Mouse (Mus musculus): ENCODE measurements around the gene Wdr62.
A peak's percentile ranks its signal among the peaks of the same experiment; 100 is the strongest.
"Not testable (repeated sequence)": the region's sequence is repeated elsewhere in the genome, so short reads cannot be mapped to it uniquely, and the experiment has no call there.

Wdr62 gene

DNA sequence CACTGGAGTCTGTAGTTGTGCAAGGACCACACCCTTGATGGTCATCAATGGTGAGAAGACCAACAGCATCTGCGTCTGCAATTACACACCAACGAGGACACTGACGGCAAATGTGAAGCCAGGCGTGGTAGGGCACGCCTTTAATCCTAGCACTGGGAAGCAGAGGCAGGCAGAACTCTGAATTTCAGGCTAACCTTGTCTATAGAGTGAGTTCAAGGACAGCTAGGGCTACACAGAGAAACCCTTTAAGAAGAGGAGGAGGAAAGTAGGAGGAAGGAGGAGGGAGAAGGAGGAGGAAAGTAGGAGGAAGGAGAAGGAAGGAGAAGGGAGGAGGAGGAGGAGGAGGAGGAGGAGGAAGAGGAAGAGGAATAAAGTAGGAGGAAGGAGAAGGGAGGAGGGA lies 14.7 kb downstream of the Wdr62 start:
- no peak for DNase-seq (ENCODE audit: low read depth)

DNA sequence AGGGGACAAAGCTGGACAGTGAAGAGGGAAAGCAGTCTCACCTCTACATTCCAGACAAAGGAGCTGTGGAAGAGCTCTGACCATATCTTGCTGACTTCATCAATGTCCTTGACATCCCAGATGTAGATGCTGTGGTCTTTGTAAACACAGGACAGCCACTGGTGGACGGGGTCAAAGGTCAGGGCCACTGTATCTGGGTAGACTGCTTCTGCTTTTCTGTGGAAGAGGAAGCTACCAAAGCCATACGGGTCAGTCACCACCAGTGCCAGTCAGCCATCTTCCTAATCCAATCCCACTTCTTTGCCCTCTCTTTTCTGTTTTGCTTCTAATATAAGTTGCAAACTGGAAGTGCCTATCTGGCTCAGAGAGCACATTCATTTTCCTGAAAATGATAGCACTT lies 15.2 kb downstream of the Wdr62 start:
- no peak for DNase-seq (ENCODE audit: low read depth)

- no peak for DNase-seq (ENCODE audit: low read depth)
Observed at GRCm38 (mm10) chr7:30251956-30252954, 28.0 kb downstream of the Wdr62 start.

- DNase-seq (ENCODE audit: low read depth), result not testable (repeated sequence)
Observed at GRCm38 (mm10) chr7:30237374-30237773, 42.8 kb downstream of the Wdr62 start.

- no peak for DNase-seq (ENCODE audit: low read depth)
Observed at GRCm38 (mm10) chr7:30235625-30236024, 44.6 kb downstream of the Wdr62 start, which contains the start of gene Ovol3. Gene Ovol3 (minus strand): TSS chr7:30235725.

DNA sequence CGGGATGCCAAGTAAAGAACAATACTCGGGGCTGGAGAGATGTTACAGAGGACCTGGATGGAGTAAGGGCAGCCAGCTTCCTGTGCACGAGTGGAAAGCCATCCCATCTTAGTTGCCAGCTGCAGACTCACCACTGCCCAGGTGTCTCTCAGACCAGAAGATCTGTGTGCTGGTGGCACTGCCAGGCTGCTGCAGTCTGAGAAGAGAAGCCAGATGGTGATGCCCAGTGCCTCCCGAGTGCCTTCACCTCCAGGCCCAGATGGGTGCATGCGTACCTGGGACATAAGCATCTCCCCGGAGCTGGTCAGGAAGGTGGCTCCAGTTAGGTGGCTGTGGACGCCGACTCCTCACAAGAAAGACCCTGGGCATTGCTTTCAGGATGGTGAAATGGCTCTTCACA lies 45.1 kb downstream of the Wdr62 start:
- DNase-seq (ENCODE audit: low read depth), result no peak

- DNase-seq (ENCODE audit: low read depth), result no peak
Observed at GRCm38 (mm10) chr7:30234276-30234858, 45.9 kb downstream of the Wdr62 start.

DNA sequence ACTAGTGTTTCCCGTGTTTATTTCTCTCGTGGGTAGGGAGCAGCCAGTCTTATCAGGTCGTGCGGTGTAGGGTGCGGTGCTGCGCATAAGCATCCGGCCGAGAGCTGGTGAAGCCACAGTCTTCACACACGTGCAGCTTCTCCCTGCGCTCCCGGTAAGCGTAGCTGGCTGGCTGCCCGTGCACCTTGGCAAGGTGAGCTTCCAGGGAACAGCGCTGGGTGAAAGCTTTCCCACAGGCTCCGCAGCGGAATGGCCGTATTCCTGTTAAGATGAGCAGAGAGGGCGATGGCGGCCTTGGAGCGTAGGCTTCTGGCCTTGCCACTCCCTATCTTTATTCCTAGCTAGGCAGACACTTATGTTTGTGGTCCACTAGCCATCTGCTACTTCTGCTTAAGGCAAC lies 46.8 kb downstream of the Wdr62 start:
- no peak for DNase-seq (ENCODE audit: low read depth)

GRCm38 (mm10) chr7:30232631-30233148 lies 47.5 kb downstream of the Wdr62 start:
- peak; percentile 62 for DNase-seq (ENCODE audit: low read depth)

GRCm38 (mm10) chr7:30231669-30232454 lies 48.4 kb downstream of the Wdr62 start, which contains the start of the genes Polr2i and Tbcb:
Gene Polr2i (plus strand): TSS chr7:30231948.
Gene Tbcb (minus strand): TSS chr7:30232272.
- DNase-seq (ENCODE audit: low read depth), result peak; percentile 96

- DNase-seq (ENCODE audit: low read depth), result no peak
Observed at GRCm38 (mm10) chr7:30231328-30231668, 48.9 kb downstream of the Wdr62 start.

DNA sequence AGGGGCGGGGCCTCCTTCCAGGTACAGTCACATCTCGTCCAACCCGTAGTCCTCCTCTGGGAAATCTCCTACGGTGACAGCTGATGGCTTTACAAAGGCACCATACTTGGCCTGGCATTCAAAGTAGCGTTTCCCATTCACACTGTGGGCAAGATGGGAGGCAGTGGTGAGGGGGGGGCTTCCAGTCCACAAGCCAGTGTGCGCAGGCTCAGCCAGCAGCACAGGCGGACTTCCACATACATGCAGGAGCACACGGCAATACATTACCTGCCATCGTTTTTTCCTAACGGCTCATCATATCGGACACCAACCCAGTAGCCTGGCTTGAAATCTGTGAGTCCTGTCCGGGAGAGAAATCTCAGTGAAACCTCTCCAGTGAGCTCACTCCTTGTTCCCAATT lies 56.0 kb downstream of the Wdr62 start:
- DNase-seq (ENCODE audit: low read depth), result no peak

GRCm38 (mm10) chr7:30222205-30222604 lies 58.0 kb downstream of the Wdr62 start:
- peak; percentile 30 for DNase-seq (ENCODE audit: low read depth)

- DNase-seq (ENCODE audit: low read depth), result no peak
Observed at GRCm38 (mm10) chr7:30221433-30221832, 58.8 kb downstream of the Wdr62 start.

DNA sequence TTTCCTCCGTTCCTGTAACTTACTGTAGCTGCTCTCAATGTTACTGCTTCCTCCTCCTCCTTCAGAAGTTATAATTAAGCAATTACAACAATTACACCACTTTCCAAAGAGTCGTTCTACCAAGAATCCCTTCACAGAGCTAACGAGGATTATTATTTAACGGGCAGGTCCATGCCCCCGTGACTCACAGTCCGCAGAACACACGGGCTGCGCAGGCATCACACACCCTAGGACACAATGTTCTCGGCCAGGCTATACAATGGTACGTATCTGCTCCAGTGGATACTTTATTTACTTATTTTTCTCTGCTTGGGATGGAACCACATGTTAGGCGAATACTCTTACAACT lies 60.2 kb downstream of the Wdr62 start:
- no peak for DNase-seq (ENCODE audit: low read depth)

DNA sequence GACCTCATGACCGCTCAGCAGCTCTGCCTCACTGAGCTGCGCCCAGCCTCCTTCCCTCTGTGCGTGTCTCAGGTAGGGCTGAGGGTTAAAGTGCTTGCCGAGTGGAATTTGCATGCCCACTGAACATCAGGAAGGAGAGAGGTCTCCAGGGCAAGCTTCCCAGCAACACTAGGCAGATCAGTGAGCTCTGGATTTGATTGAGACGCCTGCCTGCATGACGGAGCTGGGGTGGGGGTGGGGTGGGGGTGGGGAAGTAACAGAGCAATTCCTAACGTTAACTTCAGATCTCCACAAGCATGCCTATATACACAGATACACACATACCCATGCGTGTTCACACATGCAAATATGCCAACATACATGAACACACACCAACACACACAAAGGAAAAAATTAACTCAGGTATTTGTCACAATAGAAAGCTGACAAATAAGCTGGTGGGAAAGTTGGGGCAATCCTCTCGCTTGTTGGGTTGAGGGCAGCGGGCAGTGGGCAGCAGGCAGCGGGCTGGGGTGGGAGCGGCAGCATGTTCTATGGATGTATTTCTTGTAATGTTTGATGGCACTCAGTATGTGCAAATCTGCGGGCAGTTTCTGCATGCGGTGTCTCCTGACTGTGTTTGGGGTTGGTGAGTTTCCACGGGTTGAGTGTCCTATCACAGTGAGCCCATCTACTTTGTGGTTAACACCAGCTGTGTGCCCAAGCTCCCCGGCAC lies 60.8 kb downstream of the Wdr62 start:
- DNase-seq (ENCODE audit: low read depth), result peak; percentile 35

DNA sequence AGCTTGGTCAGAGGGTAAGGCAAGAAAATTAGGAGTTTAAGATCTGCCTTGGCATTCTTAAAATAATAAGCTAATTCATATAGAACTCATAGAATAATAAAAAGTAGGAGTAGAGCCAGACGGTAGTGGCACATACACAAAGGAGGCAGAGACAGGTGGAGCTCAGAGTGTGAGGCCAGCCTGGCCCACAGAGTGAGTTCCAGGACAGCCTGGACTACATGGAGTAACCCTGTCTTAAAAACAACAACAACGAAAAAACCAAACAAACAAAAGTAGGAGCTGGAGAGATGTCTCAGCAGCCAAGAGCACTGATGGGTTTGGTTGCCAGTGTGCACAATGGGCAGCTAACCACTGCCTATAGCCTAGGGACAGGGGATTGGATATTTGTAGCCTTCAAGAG lies 62.9 kb downstream of the Wdr62 start:
- no peak for DNase-seq (ENCODE audit: low read depth)

GRCm38 (mm10) chr7:30216723-30217151 lies 63.5 kb downstream of the Wdr62 start:
- peak; percentile 80 for DNase-seq (ENCODE audit: low read depth)

GRCm38 (mm10) chr7:30215875-30216274 lies 64.3 kb downstream of the Wdr62 start:
- DNase-seq (ENCODE audit: low read depth), result no peak

DNA sequence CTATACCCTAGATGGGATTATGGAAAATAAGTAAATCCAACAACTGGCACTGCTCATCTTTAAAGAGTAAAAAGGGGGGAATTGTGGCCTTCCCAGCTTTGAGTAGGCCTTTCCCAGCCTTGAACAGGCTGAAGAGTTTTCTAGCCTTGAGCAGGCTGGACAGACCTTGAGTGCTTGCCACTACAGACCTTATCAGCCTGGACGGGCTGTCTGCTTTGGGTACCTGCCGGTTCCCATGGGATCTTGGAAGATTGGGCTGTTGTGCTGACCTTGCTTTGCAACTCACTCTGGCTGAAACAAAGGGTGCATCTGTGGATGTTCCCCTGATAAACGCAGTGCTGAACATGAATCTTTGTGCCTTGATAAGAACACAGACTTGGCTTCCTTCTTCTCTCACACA lies 66.3 kb downstream of the Wdr62 start:
- no peak for DNase-seq (ENCODE audit: low read depth)

DNA sequence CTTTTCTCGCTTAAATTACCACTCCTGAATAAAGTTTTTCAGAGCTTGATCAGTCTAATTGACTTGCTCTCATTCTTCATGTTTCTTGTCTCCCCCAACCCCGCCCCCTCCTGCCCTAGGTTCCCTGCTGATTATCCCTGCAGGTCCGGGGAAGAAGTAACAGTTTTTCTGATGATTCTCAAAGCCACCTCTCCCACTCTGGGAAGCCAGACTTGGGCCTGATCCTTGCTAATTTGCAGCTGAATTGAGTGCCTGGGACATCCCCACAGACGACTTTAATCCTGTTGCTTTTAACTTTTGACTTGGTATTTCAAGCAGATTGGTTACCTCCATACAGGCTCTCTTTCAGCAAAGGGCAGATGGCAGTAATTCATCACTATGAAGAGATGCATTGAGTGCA lies 69.2 kb downstream of the Wdr62 start:
- no peak for DNase-seq (ENCODE audit: low read depth)

DNA sequence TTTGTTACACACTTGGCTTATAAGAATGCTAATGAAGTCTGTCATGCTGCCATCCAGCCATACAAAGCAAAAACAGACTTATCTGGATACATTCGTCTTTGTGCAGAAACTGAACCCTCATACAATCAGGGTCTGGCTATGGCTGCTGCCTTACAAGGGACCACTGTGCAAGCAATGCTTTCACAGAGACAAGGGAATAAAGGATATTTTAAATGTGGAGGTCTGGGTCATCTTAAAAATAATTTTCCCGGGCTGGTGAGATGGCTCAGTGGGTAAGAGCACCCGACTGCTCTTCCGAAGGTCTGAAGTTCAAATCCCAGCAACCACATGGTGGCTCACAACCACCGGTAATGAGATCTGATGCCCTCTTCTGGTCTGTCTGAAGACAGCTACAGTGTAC lies 73.9 kb downstream of the Wdr62 start:
- DNase-seq (ENCODE audit: low read depth), result not testable (repeated sequence)
